Mouse (Mus musculus) liver, adult 2 months (tissue): ENCODE measurements around the gene Mnat1. TPM values are rescaled to one million over a fixed set of nuclear protein-coding genes. Genes with fewer than 3 reads are reported as not detected.

Experiments used
- DNase-seq: peaks from one replicate; pipeline ENCODE4 v3.0.0-alpha.2; 2011; ENCODE audit warnings: low read depth, low spot score; ENCODE audit errors: extremely low read depth
- H3K27ac ChIP-seq: fragments of 200-500 bp; replicated peaks from 2 replicates; pipeline ENCODE4 v1.5.1; 2012; ENCODE audit warnings: low read depth, mild to moderate bottlenecking, control low read depth, inconsistent platforms, low read length; ENCODE audit not compliant: insufficient read depth
- H3K27me3 ChIP-seq: fragments of 200-500 bp; 2 replicates; pipeline ENCODE4 v1.6.1; 2012; ENCODE audit warnings: mild to moderate bottlenecking, moderate library complexity, low read length, inconsistent platforms; ENCODE audit not compliant: control insufficient read depth, insufficient read depth
- H3K36me3 ChIP-seq: fragments of 200-500 bp; 2 replicates; pipeline ENCODE4 v1.6.1; 2012; ENCODE audit warnings: low read length, inconsistent platforms; ENCODE audit not compliant: control insufficient read depth, insufficient read depth
- H3K4me1 ChIP-seq: fragments of 200-500 bp; 2 replicates; pipeline ENCODE4 v1.6.1; 2011; ENCODE audit warnings: low read length; ENCODE audit not compliant: control insufficient read depth, insufficient read depth
- H3K4me3 ChIP-seq: fragments of 200-500 bp; 2 replicates; pipeline ENCODE4 v1.5.1; 2011; ENCODE audit warnings: low read depth, mild to moderate bottlenecking, control low read depth, low read length, moderate library complexity; ENCODE audit not compliant: insufficient read depth
- H3K79me2 ChIP-seq: fragments of 200-500 bp; 2 replicates; pipeline ENCODE4 v1.6.1; 2012; ENCODE audit warnings: inconsistent platforms, mild to moderate bottlenecking, low read length, moderate library complexity; ENCODE audit not compliant: control insufficient read depth, insufficient read depth
- H3K9ac ChIP-seq: fragments of 200-500 bp; 2 replicates; pipeline ENCODE4 v1.6.1; 2012; ENCODE audit warnings: low read depth, mild to moderate bottlenecking, control low read depth, inconsistent platforms, low read length
- CTCF ChIP-seq: fragments of 200-500 bp; IDR thresholded peaks from 2 replicates; pipeline ENCODE4 v1.5.1; 2011; ENCODE audit warnings: low read depth, low read length, control low read depth
- POLR2A ChIP-seq: fragments of 200-500 bp; IDR thresholded peaks from 2 replicates; pipeline ENCODE4 v1.6.1; 2011; ENCODE audit warnings: low read length, control low read depth; ENCODE audit not compliant: insufficient read depth; ENCODE audit errors: extremely low read depth
- WGBS: fragments of 180-500 bp; shearing (Covaris S2); methylation state at CpG from one replicate; pipeline ENCODE4 v1.1.7; 2018; 5-methylcytosine and 5-hydroxymethylcytosine counted together
- polyA plus RNA-seq: library from polyadenylated mRNA; depleted of rRNA; stranded (reverse); fragments of >200 nt; gene quantifications from 2 replicates; pipeline ENCODE4 v1.2.3, GENCODE M21; 2012
- total RNA-seq: library from RNA; depleted of rRNA; stranded (reverse); fragments of >200 nt; gene quantifications from 2 replicates; pipeline ENCODE4 v1.2.3, GENCODE M21; 2014

The Mnat1 gene
- total and polyA plus RNA-seq, 2 experiments = 3.4 to 10.6 TPM

- 70% methylated on average over 1 of the region's 1 CpGs for WGBS
- Histone ChIP-seq H3K9ac (no peak overlapping the region), H3K79me2 (no peaks in the 10 kb centered on the region), H3K27me3 (no peaks in the 10 kb centered on the region), H3K4me1 (no peaks in the 10 kb centered on the region), H3K36me3 (no peaks in the 10 kb centered on the region), H3K4me3 (no peak overlapping the region), H3K27ac (no peak overlapping the region)
- TF ChIP-seq CTCF (no peak), POLR2A (no peak)
- peak; percentile 11 for DNase-seq
Measured at GRCm38 (mm10) chr12:73209117-73209516, 85.6 kb downstream of the Mnat1 start.

- H3K4me1 ChIP-seq = no peaks in the 10 kb centered on the region
- no peaks in the 10 kb centered on the region for H3K36me3 ChIP-seq
- TF ChIP-seq POLR2A (no peak), CTCF (no peak)
- no peak overlapping the region for H3K4me3 ChIP-seq
- WGBS = 74% methylated on average over 3 of the region's 3 CpGs
- H3K27ac ChIP-seq = no peak overlapping the region
- H3K79me2 ChIP-seq = no peaks in the 10 kb centered on the region
- H3K9ac ChIP-seq = no peak overlapping the region
- no peaks in the 10 kb centered on the region for H3K27me3 ChIP-seq
- no peak for DNase-seq
Measured at GRCm38 (mm10) chr12:73210454-73210853, 86.9 kb downstream of the Mnat1 start.

DNA sequence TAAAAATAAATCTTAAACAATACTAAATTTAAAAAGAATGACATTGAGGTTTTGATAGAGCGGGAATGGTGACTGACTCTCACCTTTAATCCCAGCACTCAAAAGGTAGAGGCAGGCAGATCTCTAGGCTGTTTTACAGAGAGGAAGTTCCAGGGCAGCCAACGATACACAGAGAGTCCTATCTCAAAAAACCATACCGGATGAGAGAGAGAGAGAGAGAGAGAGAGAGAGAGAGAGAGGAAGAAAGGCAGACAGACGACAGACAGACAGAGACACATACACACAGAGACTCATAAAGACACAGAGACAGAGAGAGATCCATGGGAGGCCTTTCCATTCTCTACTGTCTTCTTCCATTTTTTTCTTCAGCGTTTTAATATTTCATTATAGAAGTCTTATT, 92.3 kb downstream of the Mnat1 start:
- H3K36me3 ChIP-seq = peaks cover 3% of the 10 kb centered on the region
- no peak for DNase-seq
- no peaks in the 10 kb centered on the region for H3K27me3 ChIP-seq
- no peak overlapping the region for H3K9ac ChIP-seq
- H3K79me2 ChIP-seq = no peaks in the 10 kb centered on the region
- 80% methylated on average over 5 of the region's 5 CpGs for WGBS
- no peaks in the 10 kb centered on the region for H3K4me1 ChIP-seq
- no peak overlapping the region for H3K27ac ChIP-seq
- TF ChIP-seq POLR2A (no peak), CTCF (no peak)
- no peak overlapping the region for H3K4me3 ChIP-seq

DNA sequence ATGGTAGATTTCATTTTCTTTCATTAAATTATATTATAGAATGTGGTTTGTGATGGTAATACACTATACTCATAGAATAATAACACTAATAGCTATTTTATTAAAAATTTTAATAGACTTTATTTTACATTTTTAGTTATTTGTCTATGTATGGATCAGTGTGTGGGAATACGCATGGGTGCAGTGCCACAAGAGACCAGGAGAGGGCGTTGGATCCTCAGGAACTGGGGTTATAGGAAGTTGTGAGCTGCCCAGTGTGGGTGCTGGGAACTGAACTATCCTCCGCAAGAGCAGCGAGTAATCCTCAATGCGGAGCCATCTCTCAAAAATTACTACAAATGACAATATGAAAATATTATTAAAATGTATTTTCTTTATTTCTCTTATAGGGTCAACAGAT, 95.1 kb downstream of the Mnat1 start:
- Histone ChIP-seq H3K9ac (no peak overlapping the region), H3K36me3 (peaks cover 6% of the 10 kb centered on the region), H3K27me3 (no peaks in the 10 kb centered on the region), H3K4me1 (no peaks in the 10 kb centered on the region), H3K4me3 (no peak overlapping the region), H3K27ac (no peak overlapping the region), H3K79me2 (no peaks in the 10 kb centered on the region)
- WGBS = 89% methylated on average over 5 of the region's 5 CpGs
- no peak for DNase-seq
- no peak for TF ChIP-seq POLR2A
- TF ChIP-seq CTCF = peak; percentile 18; the same call in 1 of the 2 replicates

- DNase-seq = no peak
- H3K9ac ChIP-seq = no peak overlapping the region
- 87% methylated on average over 3 of the region's 3 CpGs for WGBS
- peaks cover 6% of the 10 kb centered on the region for H3K36me3 ChIP-seq
- no peak overlapping the region for H3K4me3 ChIP-seq
- H3K27ac ChIP-seq = no peak overlapping the region
- H3K79me2 ChIP-seq = no peaks in the 10 kb centered on the region
- TF ChIP-seq CTCF (no peak), POLR2A (no peak)
- H3K27me3 ChIP-seq = no peaks in the 10 kb centered on the region
- H3K4me1 ChIP-seq = no peaks in the 10 kb centered on the region
Measured at GRCm38 (mm10) chr12:73221235-73221634, 97.7 kb downstream of the Mnat1 start.

GRCm38 (mm10) chr12:73223872-73224271, 100.4 kb downstream of the Mnat1 start:
- H3K79me2 ChIP-seq = no peaks in the 10 kb centered on the region
- H3K27me3 ChIP-seq = no peaks in the 10 kb centered on the region
- H3K4me3 ChIP-seq = no peak overlapping the region
- H3K4me1 ChIP-seq = no peaks in the 10 kb centered on the region
- no peak overlapping the region for H3K27ac ChIP-seq
- 74% methylated on average over 6 of the region's 6 CpGs for WGBS
- no peak for DNase-seq
- TF ChIP-seq CTCF = no peak
- TF ChIP-seq POLR2A = no peak
- H3K36me3 ChIP-seq = peaks cover 6% of the 10 kb centered on the region
- H3K9ac ChIP-seq = no peak overlapping the region
